Mouse (Mus musculus) gastrocnemius, postnatal 14 days (tissue): ENCODE measurements around the gene Dgke. TPM values are rescaled to one million over a fixed set of nuclear protein-coding genes. Genes with fewer than 3 reads are reported as not detected.

ENCODE experiments used
- DNase-seq: peaks from one replicate; pipeline ENCODE4 v3.0.0; 2021; ENCODE audit warnings: mixed read lengths
- intact Hi-C: fragments of 180-260 bp; cut with DNase I; formaldehyde crosslinking; loops from one replicate; pipeline ENCODE4 v1.15.1; 2025; ENCODE audit warnings: low total_unique reads
- total RNA-seq, 2 experiments: library from RNA; stranded (reverse); gene quantifications; 2 replicates each; pipeline ENCODE4 v1.2.3; 2021

The Dgke gene
- total RNA-seq, 2 experiments from 2014 or later = 3.9 to 4.3 TPM

- no peak for DNase-seq
- intact Hi-C loops = loop anchor here (5.0 kb wide), 1 partner anchor 53 kb away; no protein-coding TSS in a partner anchor
Observed at GRCm38 (mm10) chr11:88989530-88989929, 77.1 kb downstream of the Dgke start.

- no peak for DNase-seq
- intact Hi-C loops = loop anchor here (5.0 kb wide), 1 partner anchor 53 kb away; no protein-coding TSS in a partner anchor
Observed at GRCm38 (mm10) chr11:88988956-88989355, 77.7 kb downstream of the Dgke start.

GRCm38 (mm10) chr11:88986616-88987015 lies 80.0 kb downstream of the Dgke start:
- intact Hi-C loops = loop anchor here (5.0 kb wide), 1 partner anchor 56 kb away; no protein-coding TSS in a partner anchor
- DNase-seq = no peak

Other genes starting within 250 kb of the Dgke start
- gene Akap1, start 202.3 kb downstream of the Dgke start, total RNA-seq = 10 to 100 TPM; 57.4 to 62.0 TPM
- gene Scpep1, start 111.4 kb downstream of the Dgke start, total RNA-seq = 10 to 100 TPM; 18.5 to 21.6 TPM
- gene Elobl, start 99.9 kb downstream of the Dgke start, total RNA-seq = not detected
- gene Coil, start 96.6 kb downstream of the Dgke start, total RNA-seq = 1 to 10 TPM; 4.1 to 4.2 TPM
- gene Trim25, start 67.5 kb downstream of the Dgke start, total RNA-seq = 10 to 100 TPM; 11.3 to 12.6 TPM
- gene Gm525, start 7.0 kb upstream of the Dgke start, total RNA-seq = not detected
- 1 to 10 TPM; 1.4 to 1.7 TPM for gene Nog, start 235.5 kb upstream of the Dgke start, total RNA-seq